Mouse (Mus musculus): ENCODE results near the gene Gpr132. TPM values are rescaled to one million over a fixed set of nuclear protein-coding genes. Genes with fewer than 3 reads are reported as not detected.

Gene Gpr132
- total RNA-seq, 1 experiment from 2014 or later: 9.3 TPM

DNA sequence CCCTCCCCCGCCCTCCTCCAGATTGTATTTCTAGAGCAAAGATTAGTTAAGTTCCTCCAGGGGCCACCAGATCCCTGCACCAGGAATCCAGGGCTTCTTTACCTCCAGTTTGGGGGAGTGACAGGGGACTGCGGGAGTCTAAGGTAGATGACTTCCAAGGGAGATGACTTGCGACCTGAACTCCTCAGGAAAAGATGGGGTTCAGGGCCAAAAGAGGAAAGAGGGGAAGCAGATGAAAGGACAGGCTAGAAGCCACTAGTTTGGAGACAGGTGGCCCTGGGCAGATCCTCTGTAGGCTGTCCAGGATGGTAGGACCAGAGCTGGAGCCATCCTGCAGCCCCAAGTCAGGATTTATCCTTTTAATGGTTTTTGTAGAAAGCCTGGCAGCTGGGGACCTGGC is 65.1 kb downstream of the Gpr132 start:
- no peak for ATAC-seq (replicated peaks; ENCODE audit: low read depth, poor library complexity, severe bottlenecking)

DNA sequence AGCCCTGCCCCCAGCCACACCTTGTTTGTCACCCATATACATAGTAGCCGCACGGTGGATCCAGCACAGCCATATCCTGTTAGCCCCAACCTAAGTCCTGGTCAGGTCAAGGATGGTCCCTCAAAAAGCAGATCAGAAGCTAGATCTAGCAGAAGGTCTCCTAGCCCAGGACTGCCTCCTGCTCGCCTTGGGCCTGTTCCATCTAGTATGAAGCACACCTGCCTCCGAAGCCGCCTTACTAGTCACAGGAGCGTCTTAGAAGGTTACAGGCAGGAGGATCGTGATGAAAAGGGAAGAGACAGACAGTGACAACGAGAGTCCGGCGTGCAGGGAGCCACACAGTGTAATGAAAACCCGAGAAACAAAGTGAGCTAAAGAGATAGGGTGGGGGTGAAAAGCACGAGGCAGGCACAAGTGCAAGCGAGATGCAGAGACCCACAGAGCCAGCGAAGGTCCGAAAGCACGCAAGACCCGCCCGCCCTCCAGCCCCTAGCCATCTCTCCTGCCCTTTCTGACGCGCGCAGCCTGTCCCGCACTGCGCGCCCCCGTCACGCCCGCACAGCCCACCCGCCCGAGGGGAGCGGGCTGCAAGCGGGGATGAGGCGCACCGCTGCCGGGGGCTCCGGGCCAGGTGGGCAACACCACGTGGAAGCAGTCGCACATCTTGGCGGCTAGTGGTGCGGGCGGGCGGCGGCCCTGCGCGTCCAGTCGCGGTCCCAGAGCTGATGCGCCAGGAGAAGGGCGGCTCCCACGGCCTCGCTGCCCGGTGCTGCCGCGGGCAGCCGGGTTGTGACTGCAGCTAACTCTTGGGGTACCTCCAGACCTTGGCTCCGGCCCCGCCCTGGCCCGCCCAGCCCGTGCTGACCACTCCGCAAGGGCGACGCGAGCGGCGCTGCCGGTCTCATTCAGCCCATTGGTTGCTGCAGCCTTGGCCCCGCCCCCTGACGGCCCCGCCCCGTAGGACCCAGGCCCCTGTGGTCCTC is 65.9 kb downstream of the Gpr132 start, which contains the start of gene Ahnak2:
Gene Ahnak2, minus strand, starts transcription at position 794 of the 983 bp plus-strand sequence.
- 0 out of 2 replicates have a peak, but pooled peaks have one; percentile 5 for ATAC-seq (replicated peaks; ENCODE audit: low read depth, poor library complexity, severe bottlenecking)

Other genes with a start within 250 kb of the Gpr132 start
- 33.6 and 35.4 TPM in 2 replicates for gene Adssl1, start 248.2 kb downstream of the Gpr132 start, total RNA-seq (2017)
- gene Siva1, start 223.5 kb downstream of the Gpr132 start, total RNA-seq (2017): 198 and 209 TPM in 2 replicates
- 79.1 and 95.3 TPM in 2 replicates for gene Akt1, start 193.3 kb downstream of the Gpr132 start, total RNA-seq (2017)
- gene Zbtb42, start 189.4 kb downstream of the Gpr132 start, total RNA-seq (2017): 0.27 and 0.87 TPM in 2 replicates
- gene Cep170b, start 147.8 kb downstream of the Gpr132 start, total RNA-seq (2017): 0.97 and 2.4 TPM in 2 replicates
- gene Pld4, start 107.6 kb downstream of the Gpr132 start, total RNA-seq (2017): 4.6 and 8.0 TPM in 2 replicates
- gene Ahnak2, start 65.6 kb downstream of the Gpr132 start, total RNA-seq (2017): not detected in 2 replicates
- gene Clba1, start 59.3 kb downstream of the Gpr132 start, total RNA-seq (2017): 0.18 TPM in 1 of 2 replicates, not detected in the other
- gene Cdca4, start 38.8 kb downstream of the Gpr132 start, total RNA-seq (2017): 59.4 and 64.7 TPM in 2 replicates
- gene Jag2, start 61.5 kb upstream of the Gpr132 start, total RNA-seq (2017): 1.5 and 6.3 TPM in 2 replicates
- 17.4 and 27.8 TPM in 2 replicates for gene Nudt14, start 73.9 kb upstream of the Gpr132 start, total RNA-seq (2017)
- 3.2 and 7.4 TPM in 2 replicates for gene Btbd6, start 108.3 kb upstream of the Gpr132 start, total RNA-seq (2017)
- gene Brf1, start 132.5 kb upstream of the Gpr132 start, total RNA-seq (2017): 52.4 and 55.2 TPM in 2 replicates
- 15.5 and 15.9 TPM in 2 replicates for gene Pacs2, start 146.3 kb upstream of the Gpr132 start, total RNA-seq (2017)
- gene Tex22, start 206.3 kb upstream of the Gpr132 start, total RNA-seq (2017): not detected in 2 replicates
- 46.9 and 53.3 TPM in 2 replicates for gene Mta1, start 230.1 kb upstream of the Gpr132 start, total RNA-seq (2017)